Mouse (Mus musculus): ENCODE results near the gene Cd8a.

Cd8a gene

GRCm38 (mm10) chr6:71371085-71371605 lies 2.1 kb upstream of the Cd8a start:
- no peak for DNase-seq (ENCODE audit: low read depth)

DNA sequence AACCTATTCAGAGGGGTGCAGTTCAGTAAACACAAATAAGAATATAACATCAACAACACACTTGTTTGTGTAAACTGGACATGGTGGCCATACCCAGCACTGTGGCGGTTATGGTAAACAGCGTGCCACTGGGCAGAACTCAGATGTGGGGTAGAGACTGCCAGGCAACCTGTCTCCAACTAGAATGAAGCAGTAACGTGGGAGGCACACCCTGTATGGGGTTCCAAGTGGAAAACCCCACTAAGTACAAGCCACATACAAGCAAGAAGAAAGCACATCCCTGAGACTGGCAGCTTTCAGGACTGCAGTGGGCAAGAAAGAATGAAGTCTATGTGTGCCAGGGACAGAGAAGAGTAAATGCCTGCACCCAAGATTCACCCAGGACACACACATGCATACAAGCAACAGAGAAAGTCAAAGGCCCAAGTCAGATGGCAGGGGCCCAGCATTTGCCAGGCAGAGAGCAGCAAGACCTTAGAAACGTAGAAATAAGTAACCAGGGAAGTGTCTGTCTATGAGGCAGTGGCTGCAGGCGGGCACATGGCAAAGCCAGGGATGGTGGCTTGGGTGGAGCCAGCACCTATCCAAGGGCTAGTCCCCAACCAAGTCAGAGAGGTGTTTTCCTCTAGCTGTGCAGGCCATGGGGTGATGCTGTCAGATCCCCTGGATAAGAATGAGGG lies 1.0 kb upstream of the Cd8a start:
- DNase-seq (ENCODE audit: low read depth), result no peak

DNA sequence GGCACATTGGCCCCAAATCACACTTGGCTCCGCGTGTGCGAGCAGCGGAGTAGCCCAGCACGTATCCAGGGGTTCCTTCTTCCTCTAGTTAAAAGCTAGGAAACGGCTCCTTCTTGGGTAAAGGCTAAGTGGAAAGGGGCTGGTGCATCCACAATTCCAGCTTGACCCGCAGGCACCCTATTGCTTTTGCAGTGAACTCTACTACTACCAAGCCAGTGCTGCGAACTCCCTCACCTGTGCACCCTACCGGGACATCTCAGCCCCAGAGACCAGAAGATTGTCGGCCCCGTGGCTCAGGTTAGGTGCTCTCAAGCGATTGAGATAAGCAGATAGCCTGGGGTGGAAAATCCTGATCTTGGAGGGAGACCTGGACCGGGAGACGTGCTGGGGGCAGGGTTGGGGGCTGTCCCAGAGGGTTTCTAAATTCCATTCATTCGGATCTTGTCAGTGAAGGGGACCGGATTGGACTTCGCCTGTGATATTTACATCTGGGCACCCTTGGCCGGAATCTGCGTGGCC lies 1.1 kb downstream of the Cd8a start:
- DNase-seq (ENCODE audit: low read depth), result no peak

- DNase-seq (ENCODE audit: low read depth), result no peak
These were observed 1.7 kb downstream of the Cd8a start for GRCm38 (mm10) chr6:71374921-71375320.

- DNase-seq (ENCODE audit: low read depth), result no peak
These were observed 3.5 kb downstream of the Cd8a start for GRCm38 (mm10) chr6:71376711-71377110.

DNA sequence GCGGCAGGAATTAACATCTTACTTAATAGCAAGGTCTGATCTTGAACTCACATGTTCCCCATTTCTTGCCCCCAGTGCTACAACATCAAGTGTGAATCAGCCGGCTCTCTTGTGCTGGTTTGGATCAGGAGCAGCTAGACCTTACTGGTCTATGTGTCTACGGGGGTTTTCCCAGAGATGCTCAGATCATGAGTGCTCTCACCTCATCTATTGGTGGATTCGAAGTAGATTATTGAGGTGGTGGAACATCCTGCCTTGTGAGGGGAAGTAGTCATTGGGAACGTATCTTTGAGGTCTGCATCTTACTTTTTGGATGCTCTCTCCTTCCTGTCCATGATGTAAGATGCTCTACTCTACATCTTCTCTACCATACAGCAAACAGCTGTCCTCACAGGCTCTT lies 8.4 kb downstream of the Cd8a start:
- DNase-seq (ENCODE audit: low read depth), result peak; percentile 12

GRCm38 (mm10) chr6:71390496-71390895 lies 17.3 kb downstream of the Cd8a start:
- no peak for DNase-seq (ENCODE audit: low read depth)

DNA sequence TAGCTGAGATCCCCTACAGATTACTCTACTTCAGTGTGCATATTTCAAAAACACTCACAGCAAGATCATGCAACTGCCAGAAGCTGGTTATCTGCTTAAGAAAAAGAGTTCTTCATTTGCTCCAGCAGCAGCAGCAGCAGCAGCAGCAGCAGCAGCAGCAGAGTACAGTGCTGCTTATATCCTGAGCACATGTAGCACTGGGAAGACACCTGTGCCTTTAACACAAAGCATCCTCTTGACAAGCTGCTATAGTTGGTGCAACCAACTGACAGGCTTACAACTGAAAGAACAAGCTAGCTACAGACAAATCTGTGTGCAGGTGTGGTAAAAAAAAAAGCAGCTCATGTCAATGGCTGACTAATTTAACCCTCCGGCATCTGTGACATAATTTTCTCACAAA lies 22.8 kb downstream of the Cd8a start:
- DNase-seq (ENCODE audit: low read depth), result no peak

DNA sequence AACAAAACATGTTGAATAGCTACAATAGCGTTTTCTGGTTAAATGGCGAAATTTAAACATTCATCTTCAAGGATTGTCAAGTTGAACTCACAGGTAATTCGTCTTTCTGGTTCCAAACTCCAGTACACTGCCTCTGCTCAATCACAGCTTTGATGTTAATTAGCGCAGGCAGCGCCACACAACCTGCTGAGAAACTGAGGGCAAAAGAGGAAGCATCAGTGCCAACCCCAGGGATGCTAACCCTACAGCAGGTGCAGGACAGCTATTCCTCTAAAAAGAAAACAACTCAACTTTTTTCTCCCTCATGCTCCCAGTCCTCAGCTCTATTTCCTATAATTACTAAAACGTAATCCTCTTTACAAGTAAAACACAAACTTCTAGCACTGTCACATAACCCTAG lies 23.5 kb downstream of the Cd8a start:
- no peak for DNase-seq (ENCODE audit: low read depth)

DNA sequence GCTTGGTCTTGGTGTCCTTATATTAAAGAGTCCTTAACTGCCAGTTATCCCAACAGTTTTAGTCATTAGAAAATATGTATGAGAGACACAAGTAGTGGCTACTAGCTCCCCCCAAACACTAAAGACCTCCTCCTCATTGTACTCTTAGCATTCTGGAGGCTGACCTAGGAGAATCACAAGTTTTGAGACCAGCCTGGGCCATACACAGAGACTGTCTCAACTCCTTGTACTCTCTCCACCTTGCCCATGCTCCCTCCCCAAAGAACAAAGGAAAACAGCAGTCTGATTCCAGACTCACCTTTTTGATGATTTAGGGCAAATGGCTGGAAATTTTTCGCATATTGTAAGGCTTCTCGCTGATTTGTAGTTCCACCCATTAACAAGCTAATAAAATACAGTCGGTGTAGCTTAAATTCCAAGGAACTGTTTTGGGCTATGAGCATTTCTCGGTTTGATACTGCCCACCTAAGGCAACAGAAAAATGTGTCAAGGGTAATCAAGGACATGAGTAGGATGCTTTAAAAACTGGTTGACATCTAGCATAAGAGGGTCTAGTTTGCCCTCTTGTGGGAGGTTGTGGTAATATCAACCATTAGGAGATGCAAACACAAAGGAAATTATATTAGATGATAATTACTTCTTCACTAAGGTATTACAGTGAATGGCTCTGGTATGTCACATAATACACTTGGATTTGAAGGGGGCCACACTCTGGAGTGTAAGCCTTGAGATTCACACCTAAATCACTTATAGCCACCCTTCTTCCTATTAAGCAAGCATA lies 25.8 kb downstream of the Cd8a start:
- peak; percentile 62 for DNase-seq (ENCODE audit: low read depth)

GRCm38 (mm10) chr6:71414624-71415023 lies 41.4 kb downstream of the Cd8a start:
- DNase-seq (ENCODE audit: low read depth), result no peak

GRCm38 (mm10) chr6:71415446-71415845 lies 42.2 kb downstream of the Cd8a start:
- no peak for DNase-seq (ENCODE audit: low read depth)

- no peak for DNase-seq (ENCODE audit: low read depth)
These were observed 45.6 kb downstream of the Cd8a start for GRCm38 (mm10) chr6:71418874-71419273.

- no peak for DNase-seq (ENCODE audit: low read depth)
These were observed 47.6 kb downstream of the Cd8a start for GRCm38 (mm10) chr6:71420848-71421247.

DNA sequence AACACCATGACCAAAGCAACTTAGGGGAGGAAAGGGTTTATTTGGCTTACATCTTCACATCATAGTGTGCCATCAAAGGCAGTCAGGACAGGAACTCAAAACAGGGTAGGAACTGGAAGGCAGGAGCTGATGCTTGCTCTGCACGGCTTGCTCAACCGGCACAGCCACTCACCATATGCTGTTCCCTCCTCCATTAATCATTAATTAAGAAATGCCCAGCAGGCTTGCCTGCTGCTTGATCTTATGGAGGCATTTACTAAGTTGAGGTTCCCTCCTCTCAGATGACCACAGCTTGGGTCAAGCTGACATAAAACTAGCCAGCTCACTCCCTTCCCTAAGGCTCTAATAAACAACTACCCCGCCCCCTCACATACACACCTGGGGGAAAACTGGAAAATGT lies 48.9 kb downstream of the Cd8a start:
- no peak for DNase-seq (ENCODE audit: low read depth)

- DNase-seq (ENCODE audit: low read depth), result peak; percentile 44
These were observed 49.9 kb downstream of the Cd8a start for GRCm38 (mm10) chr6:71423116-71423515.

DNA sequence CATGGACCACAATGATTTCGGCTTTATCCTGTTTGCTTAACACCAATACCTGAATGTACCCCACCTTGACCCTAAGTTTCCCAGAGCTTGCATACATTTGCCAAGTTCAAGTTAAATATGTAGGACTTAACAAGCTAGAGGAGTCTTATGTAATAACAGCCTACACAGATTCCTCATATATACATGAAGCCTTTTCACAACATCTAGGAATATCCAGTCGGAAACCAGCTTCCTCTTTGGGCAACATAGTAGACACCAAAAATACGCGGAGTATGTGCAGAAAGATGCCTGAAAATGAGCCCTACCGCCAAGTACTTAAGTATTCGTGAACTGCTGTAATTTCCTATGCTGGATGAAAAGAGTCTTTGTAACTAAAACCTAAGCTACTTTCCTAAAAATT lies 52.5 kb downstream of the Cd8a start:
- DNase-seq (ENCODE audit: low read depth), result no peak

DNA sequence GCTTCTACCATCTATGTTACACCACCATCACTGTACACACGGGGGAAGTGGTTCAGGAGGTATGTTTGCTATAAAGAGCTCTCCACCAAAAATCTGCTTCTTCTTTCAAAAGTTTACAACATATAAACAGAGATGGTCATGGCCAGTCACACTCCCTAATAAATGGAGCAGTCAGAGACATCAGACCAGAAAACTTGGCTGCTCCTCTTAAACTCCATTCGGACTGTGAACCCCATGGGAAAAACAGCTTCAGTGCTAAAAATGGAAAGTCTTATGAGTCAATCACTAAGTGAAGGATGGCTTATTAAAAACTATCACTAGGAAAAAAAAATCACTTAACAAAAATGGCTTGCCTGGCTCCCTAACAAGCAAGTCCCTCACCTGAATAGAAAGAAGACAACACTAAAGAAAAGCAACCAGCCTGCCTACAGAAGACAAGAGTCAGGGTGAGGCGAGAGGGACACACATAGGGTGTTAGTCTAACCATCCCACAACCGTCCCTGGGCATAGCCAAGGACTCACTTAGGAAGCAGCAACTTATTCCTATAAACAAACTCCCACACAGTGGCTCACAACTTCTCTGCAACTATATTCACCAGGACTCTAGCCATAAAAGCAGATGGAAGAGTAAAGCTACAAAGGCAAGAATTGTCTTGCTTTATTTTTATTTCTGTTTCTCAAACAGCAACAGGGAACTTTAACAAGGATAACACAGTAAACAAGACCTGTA lies 54.9 kb downstream of the Cd8a start:
- no peak for DNase-seq (ENCODE audit: low read depth)

All from induced T-regulatory cell, adult 2 months (primary cell).